Mouse (Mus musculus): Measurements from ENCODE around the gene Htatip2. TPM values are rescaled to one million over a fixed set of nuclear protein-coding genes. Genes with fewer than 3 reads are reported as not detected.

The Htatip2 gene
- polyA plus RNA-seq, 2 experiments: 17.3 to 26.2 TPM

GRCm38 (mm10) chr7:49786618-49787382 lies 27.9 kb downstream of the Htatip2 start:
- no peaks in the 10 kb centered on the region for H3K4me1 ChIP-seq (replicated peaks; ENCODE audit: control insufficient read depth in 2 of 2, insufficient read depth in 2 of 2, low read length in 1 of 2)
- no peaks in the 10 kb centered on the region for H3K9me3 ChIP-seq (ENCODE audit: control insufficient read depth, low read length)
- TF ChIP-seq CTCF (IDR thresholded peaks at IDR 0.05; ENCODE audit: low read depth) (peak; percentile 71), EP300 (IDR thresholded peaks at IDR 0.05; ENCODE audit: low read depth) (no peak)
- H3K27me3 ChIP-seq (ENCODE audit: control insufficient read depth, insufficient read depth, low read length): no peaks in the 10 kb centered on the region
- H3K27ac ChIP-seq: no peak overlapping the region
- peaks cover 22% of the 10 kb centered on the region for H3K36me3 ChIP-seq (replicated peaks; ENCODE audit: control insufficient read depth, insufficient read depth, low read depth)
- H3K4me2 ChIP-seq (ENCODE audit: low read depth): no peak overlapping the region
- WGBS (ENCODE audit: insufficient replicate concordance): 57% methylated on average over 12 of the region's 12 CpGs
- no peak overlapping the region for H3K9ac ChIP-seq (replicated peaks)
- DNase-seq (ENCODE audit: low read depth in 3 of 3, low spot score in 3 of 3): no peak
- H3K4me3 ChIP-seq (ENCODE audit: insufficient read depth in 1 of 2, low read depth in 2 of 2, low read length in 2 of 2): no peak overlapping the region
- ATAC-seq (ENCODE audit: insufficient read depth): no peak

- Histone ChIP-seq H3K27ac (no peak overlapping the region), H3K27me3 (ENCODE audit: control insufficient read depth, insufficient read depth, low read length) (no peaks in the 10 kb centered on the region), H3K9me3 (ENCODE audit: control insufficient read depth, low read length) (no peaks in the 10 kb centered on the region), H3K36me3 (replicated peaks; ENCODE audit: control insufficient read depth, insufficient read depth, low read depth) (peaks cover 23% of the 10 kb centered on the region), H3K9ac (replicated peaks) (no peak overlapping the region), H3K4me2 (ENCODE audit: low read depth) (no peak overlapping the region), H3K4me3 (ENCODE audit: insufficient read depth in 1 of 2, low read depth in 2 of 2, low read length in 2 of 2) (no peak overlapping the region), H3K4me1 (replicated peaks; ENCODE audit: control insufficient read depth in 2 of 2, insufficient read depth in 2 of 2, low read length in 1 of 2) (no peaks in the 10 kb centered on the region)
- TF ChIP-seq EP300 (IDR thresholded peaks at IDR 0.05; ENCODE audit: low read depth) (no peak), CTCF (IDR thresholded peaks at IDR 0.05; ENCODE audit: low read depth) (no peak)
- DNase-seq (ENCODE audit: low read depth in 3 of 3, low spot score in 3 of 3) (no peak), ATAC-seq (ENCODE audit: insufficient read depth) (no peak)
- 91% methylated on average over 3 of the region's 3 CpGs for WGBS (ENCODE audit: insufficient replicate concordance)
Observed at GRCm38 (mm10) chr7:49787383-49787645, 28.4 kb downstream of the Htatip2 start.

- Histone ChIP-seq H3K36me3 (replicated peaks; ENCODE audit: control insufficient read depth, insufficient read depth, low read depth) (peaks cover 10% of the 10 kb centered on the region), H3K9ac (replicated peaks) (no peak overlapping the region), H3K4me1 (replicated peaks; ENCODE audit: control insufficient read depth in 2 of 2, insufficient read depth in 2 of 2, low read length in 1 of 2) (no peaks in the 10 kb centered on the region), H3K27me3 (ENCODE audit: control insufficient read depth, insufficient read depth, low read length) (no peaks in the 10 kb centered on the region), H3K4me3 (ENCODE audit: insufficient read depth in 1 of 2, low read depth in 2 of 2, low read length in 2 of 2) (no peak overlapping the region), H3K27ac (no peak overlapping the region), H3K4me2 (ENCODE audit: low read depth) (no peak overlapping the region), H3K9me3 (ENCODE audit: control insufficient read depth, low read length) (no peaks in the 10 kb centered on the region)
- DNase-seq (ENCODE audit: low read depth in 3 of 3, low spot score in 3 of 3) (no peak), ATAC-seq (ENCODE audit: insufficient read depth) (no peak)
- TF ChIP-seq CTCF (IDR thresholded peaks at IDR 0.05; ENCODE audit: low read depth) (no peak), EP300 (IDR thresholded peaks at IDR 0.05; ENCODE audit: low read depth) (no peak)
- 57% methylated on average over 2 of the region's 2 CpGs for WGBS (ENCODE audit: insufficient replicate concordance)
Observed at GRCm38 (mm10) chr7:49794304-49794703, 35.4 kb downstream of the Htatip2 start.

- TF ChIP-seq CTCF (IDR thresholded peaks at IDR 0.05; ENCODE audit: low read depth): no peak
- TF ChIP-seq EP300 (IDR thresholded peaks at IDR 0.05; ENCODE audit: low read depth): no peak
Observed at GRCm38 (mm10) chr7:49797171-49797570, 38.3 kb downstream of the Htatip2 start.

GRCm38 (mm10) chr7:49803511-49803910 lies 44.6 kb downstream of the Htatip2 start:
- no peaks in the 10 kb centered on the region for H3K27me3 ChIP-seq (ENCODE audit: control insufficient read depth, insufficient read depth, low read length)
- no peak overlapping the region for H3K4me2 ChIP-seq (ENCODE audit: low read depth)
- peaks cover 13 to 16% of the 10 kb centered on the region in 2 experiments for H3K4me1 ChIP-seq (replicated peaks; ENCODE audit: control insufficient read depth in 2 of 2, insufficient read depth in 2 of 2, low read length in 1 of 2)
- H3K27ac ChIP-seq: no peak overlapping the region
- no peak for TF ChIP-seq CTCF (IDR thresholded peaks at IDR 0.05; ENCODE audit: low read depth)
- TF ChIP-seq EP300 (IDR thresholded peaks at IDR 0.05; ENCODE audit: low read depth): no peak
- H3K9ac ChIP-seq (replicated peaks): no peak overlapping the region
- H3K36me3 ChIP-seq (replicated peaks; ENCODE audit: control insufficient read depth, insufficient read depth, low read depth): peaks cover 16% of the 10 kb centered on the region
- no peak overlapping the region for H3K4me3 ChIP-seq (ENCODE audit: insufficient read depth in 1 of 2, low read depth in 2 of 2, low read length in 2 of 2)
- H3K9me3 ChIP-seq (ENCODE audit: control insufficient read depth, low read length): no peaks in the 10 kb centered on the region
- no peak for DNase-seq (ENCODE audit: low read depth in 3 of 3, low spot score in 3 of 3)
- ATAC-seq (ENCODE audit: insufficient read depth): no peak
- 75% methylated on average over 6 of the region's 6 CpGs for WGBS (ENCODE audit: insufficient replicate concordance)

More at GRCm38 (mm10) chr7:49797171-49797570, 38.3 kb downstream of the Htatip2 start:
- 48% methylated on average over 1 of the region's 1 CpGs for WGBS (ENCODE audit: insufficient replicate concordance)
- H3K4me3 ChIP-seq (ENCODE audit: insufficient read depth in 1 of 2, low read depth in 2 of 2, low read length in 2 of 2): no peak overlapping the region
- no peaks in the 10 kb centered on the region for H3K27me3 ChIP-seq (ENCODE audit: control insufficient read depth, insufficient read depth, low read length)
- no peak overlapping the region for H3K9ac ChIP-seq (replicated peaks)
- ATAC-seq (ENCODE audit: insufficient read depth): no peak
- peaks cover 3% of the 10 kb centered on the region for H3K36me3 ChIP-seq (replicated peaks; ENCODE audit: control insufficient read depth, insufficient read depth, low read depth)
- H3K9me3 ChIP-seq (ENCODE audit: control insufficient read depth, low read length): no peaks in the 10 kb centered on the region
- DNase-seq (ENCODE audit: low read depth in 3 of 3, low spot score in 3 of 3): no peak
- no peaks in the 10 kb centered on the region for H3K4me1 ChIP-seq (replicated peaks; ENCODE audit: control insufficient read depth in 2 of 2, insufficient read depth in 2 of 2, low read length in 1 of 2)
- no peak overlapping the region for H3K4me2 ChIP-seq (ENCODE audit: low read depth)
- no peak overlapping the region for H3K27ac ChIP-seq
